Mouse (Mus musculus) spleen, embryonic (tissue): Measurements from ENCODE around the gene Odaph.

ENCODE experiments used
- CTCF ChIA-PET: fragments of 350-600 bp; sonication (Branson Sonifier 250); formaldehyde crosslinking; loops from one replicate; lab custom pipeline; 2022; lab: Charles Lee

The Odaph gene

DNA sequence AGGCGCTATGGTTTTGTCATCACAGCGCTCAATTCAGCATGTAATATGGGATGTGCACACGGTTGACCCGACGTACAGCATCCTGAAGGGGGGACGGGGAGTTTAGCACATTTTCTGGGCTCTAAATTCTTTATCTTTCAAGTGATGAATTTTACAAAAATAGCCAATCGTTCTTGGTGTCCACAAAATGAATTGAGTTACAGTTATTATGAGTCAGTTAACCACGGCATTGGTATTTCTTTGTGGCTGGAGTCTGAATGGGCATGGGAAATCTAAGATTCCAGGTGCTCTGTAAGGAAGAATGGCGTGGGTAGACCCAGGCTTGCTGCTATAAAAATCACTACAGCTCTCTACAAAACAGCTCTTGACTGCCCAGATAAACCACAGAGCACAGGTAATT lies 2.0 kb downstream of the Odaph start:
- CTCF ChIA-PET: no interaction called here

- CTCF ChIA-PET: interaction anchor here (0.5 kb wide), 1 partner anchor 823 kb away, joined by 3 read pairs; no protein-coding TSS in a partner anchor
These were observed 4.1 kb downstream of the Odaph start for GRCm38 (mm10) chr5:91991191-91991937.

DNA sequence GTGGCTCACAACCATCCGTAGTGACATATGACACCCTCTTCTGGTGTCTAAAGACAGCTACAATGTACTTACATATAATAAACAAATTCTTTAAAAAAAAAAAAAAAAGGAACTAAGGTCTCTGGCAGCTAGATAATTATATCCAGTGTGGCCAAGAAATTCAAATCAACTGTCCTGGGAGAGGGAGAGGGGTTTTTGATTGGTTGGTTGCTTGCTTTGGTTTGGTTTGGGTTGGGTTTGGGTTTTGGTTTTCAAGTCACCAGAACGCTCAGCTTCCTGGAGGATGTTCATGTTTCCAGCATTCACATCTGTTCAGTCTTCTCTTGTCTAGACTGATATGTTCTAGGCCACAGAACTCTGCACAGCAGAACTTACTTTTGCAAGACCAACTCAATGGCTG lies 5.8 kb downstream of the Odaph start:
- CTCF ChIA-PET: no interaction called here

GRCm38 (mm10) chr5:91994546-91994945 lies 7.3 kb downstream of the Odaph start:
- CTCF ChIA-PET: interaction anchor here (0.7 kb wide), 1 partner anchor 77 kb away, joined by 4 read pairs; no protein-coding TSS in a partner anchor

DNA sequence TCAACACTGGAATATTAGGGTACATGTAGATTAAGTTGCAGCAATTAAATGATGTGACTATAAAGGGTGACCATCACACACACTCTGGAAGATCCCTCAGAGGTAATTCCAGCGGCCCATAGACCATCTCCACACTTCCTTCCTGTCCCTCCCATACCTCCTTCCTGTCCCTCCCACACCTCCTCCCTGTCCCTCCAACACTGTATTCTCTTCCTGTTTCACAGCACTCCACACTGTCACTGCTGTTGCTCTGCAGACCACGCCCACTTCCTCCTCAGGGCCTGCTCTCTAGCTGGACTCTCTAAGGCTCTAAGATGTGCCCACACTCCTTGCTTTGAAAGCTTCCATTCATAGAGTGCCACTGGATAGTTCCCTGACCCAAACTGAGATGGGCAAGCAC lies 13.5 kb downstream of the Odaph start:
- CTCF ChIA-PET: no interaction called here

GRCm38 (mm10) chr5:92003011-92003410 lies 15.7 kb downstream of the Odaph start:
- CTCF ChIA-PET: no interaction called here

DNA sequence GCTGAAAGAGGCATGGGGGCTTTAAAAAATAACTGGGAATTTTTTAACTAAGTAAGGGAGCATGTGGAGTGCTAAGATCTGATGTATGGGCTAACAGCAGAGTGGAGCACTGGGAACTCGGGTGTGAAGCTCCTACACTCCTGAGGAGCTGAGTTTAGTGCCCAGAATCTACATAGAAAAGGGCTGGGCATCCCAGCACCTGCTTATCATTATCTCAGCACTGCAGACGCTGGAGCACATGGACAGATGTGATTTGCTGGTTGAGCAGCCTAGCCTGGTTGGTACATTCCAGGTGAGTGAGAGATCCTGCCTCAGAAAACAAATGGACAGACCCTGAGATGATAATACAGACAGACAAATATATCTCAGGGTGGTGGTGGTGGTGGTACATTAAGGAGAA lies 22.6 kb downstream of the Odaph start:
- CTCF ChIA-PET: no interaction called here

DNA sequence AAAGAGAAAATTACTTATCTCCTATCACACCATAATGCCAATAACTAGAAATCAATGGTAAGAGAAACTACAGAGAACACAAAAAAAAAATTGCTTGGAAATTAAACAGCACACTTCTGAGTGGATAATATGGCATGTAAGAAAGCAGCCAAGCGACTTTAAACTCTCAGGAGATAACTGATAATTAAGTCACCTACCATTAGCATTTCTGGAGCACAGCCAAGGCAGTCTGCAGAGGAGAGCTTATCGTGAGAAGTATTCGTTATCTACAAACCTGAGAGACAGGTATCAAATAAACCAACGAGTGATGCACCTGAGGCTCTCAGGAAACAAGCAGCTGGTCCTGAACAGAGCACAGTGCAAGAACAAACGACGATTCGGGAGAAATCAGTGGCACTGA lies 24.5 kb downstream of the Odaph start:
- CTCF ChIA-PET: no interaction called here

DNA sequence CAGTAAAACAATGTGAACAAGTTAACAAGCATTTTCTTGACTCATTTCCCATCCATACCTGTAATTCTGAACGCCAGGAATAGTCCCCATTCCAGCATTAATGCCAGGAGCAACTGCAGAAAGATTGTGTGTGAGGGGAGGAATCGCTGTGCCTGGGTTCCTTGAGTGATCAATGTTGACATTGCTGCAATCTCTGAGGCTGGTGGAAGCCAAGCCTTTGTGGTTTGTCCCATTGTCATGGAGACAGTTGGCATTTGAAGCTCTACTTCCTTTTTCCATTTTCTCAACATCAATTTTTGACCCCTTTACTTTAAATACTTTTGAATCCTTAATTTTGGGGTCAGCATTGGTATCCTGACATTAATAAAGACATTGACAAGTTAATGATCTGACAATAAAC lies 32.7 kb downstream of the Odaph start:
- CTCF ChIA-PET: interaction anchor here (0.6 kb wide), 1 partner anchor 41 kb away, joined by 5 read pairs; no protein-coding TSS in a partner anchor

DNA sequence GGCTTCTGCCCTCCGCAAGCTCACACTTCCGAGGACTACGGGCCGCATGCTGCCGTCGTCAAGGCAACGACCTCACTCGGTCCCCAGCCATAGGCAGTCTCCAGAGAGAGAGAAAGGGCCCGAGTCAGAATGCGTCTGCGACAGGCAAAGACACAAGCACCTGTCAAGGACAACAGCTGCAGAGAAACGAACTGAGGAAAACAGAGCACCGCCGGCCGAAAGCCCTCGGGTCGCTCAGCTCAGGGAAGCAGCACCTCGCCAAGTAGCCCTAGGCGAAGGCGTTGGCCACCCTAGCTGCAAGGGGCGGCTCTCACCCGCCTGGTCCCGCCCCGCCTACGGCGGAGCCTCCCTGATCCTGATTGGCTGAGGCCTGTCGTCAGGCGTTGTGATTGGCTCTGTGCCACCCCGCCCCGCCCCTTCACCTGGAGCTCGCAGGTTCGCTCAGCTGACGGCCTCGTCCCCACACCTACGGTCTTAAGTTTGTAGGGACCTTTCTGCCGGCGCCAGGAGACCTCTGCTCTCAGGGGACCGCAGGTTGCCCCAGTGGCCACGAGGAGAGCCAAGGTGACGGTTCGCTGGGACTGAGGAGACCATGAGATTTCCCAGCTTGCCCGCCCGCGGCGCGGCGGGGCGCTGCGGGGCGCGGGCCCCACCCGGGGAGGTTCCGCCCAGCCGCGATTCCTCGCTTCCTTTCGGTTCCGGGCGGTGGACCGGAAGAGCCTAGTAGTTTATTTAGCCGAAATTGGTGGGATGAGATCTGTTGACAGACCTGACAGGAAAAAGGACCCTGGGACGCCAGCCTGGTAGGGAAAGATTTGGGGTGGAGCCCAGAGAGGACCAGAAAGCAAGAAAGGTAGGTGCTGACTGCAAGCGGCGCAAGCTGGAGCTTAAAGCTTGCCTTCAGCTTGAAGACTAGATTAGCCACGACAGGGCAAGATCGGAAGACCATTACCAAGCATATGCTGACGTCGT lies 55.4 kb downstream of the Odaph start:
- CTCF ChIA-PET: no interaction called here

- CTCF ChIA-PET: no interaction called here
These were observed 56.5 kb downstream of the Odaph start, which contains the start of gene Cdkl2 for GRCm38 (mm10) chr5:92043783-92044182. Gene Cdkl2 (minus strand): TSS chr5:92043883.
